Mouse (Mus musculus) thymus, postnatal 10 days (tissue): ENCODE results near the gene Magi2.
"Not testable (repeated sequence)": the region's sequence is repeated elsewhere in the genome, so short reads cannot be mapped to it uniquely, and the experiment has no call there.

Source experiments
- DNase-seq, 2 experiments: peaks; one replicate each; pipeline ENCODE4 v3.0.0; 2021; ENCODE audit warnings: low spot score in 2 of 2

Magi2 gene

GRCm38 (mm10) chr5:20242496-20242895 is 1015.7 kb downstream of the Magi2 start:
- no peak for DNase-seq

- no peak for DNase-seq
These were observed 1022.5 kb downstream of the Magi2 start for GRCm38 (mm10) chr5:20249382-20249781.

DNA sequence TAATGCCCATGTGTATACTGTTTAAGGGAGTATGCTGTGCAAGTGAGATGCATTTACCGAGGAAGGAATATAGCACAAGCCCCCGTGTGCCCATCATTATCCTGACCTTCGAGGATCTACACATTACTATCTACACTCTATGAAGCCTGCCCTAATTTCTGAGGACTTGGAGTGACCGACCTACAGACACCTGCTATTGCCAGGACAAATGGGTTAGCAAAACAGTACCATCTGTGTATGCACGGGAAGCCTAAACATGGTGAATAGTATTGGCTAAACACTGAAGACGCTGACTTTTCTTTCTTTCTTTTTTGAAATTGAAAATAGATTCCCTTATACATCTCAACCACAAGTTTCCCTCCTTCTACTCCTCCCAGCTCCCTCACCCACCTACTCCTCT is 1024.7 kb downstream of the Magi2 start:
- no peak for DNase-seq

DNA sequence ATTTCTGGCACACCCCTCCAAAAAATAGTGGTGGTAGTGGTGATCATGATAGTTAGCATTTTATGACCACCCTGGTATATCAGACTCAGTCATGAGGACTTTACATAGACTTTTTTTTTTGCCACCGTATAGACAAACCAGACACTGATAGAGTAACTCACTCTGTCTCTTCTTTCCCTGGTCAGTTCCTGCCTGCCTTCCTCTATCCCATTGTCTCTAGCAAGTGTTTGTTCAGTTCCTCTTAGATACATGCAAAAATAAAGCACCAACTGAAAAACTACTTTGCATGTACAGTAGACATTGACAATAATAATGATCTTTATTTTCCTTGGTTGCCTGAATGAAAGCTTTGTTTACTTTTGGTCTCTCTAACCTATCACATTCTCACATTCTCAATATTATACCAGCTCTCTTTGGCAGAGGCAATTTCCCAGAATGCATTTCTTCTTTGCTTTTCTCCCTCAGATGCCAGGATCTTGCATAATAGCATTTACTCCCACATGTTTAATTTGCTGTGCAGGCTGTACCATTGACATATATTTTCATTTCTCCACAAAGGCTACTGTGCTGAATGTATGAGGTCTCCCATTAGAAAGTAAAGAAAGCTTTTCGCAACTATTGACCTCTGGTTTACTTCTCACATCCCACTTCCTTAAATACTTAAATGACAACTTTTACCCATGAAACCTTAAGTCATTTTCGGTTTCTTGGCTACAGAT is 1029.5 kb downstream of the Magi2 start:
- no peak for DNase-seq

GRCm38 (mm10) chr5:20256933-20257332 is 1030.1 kb downstream of the Magi2 start:
- DNase-seq, result no peak

DNA sequence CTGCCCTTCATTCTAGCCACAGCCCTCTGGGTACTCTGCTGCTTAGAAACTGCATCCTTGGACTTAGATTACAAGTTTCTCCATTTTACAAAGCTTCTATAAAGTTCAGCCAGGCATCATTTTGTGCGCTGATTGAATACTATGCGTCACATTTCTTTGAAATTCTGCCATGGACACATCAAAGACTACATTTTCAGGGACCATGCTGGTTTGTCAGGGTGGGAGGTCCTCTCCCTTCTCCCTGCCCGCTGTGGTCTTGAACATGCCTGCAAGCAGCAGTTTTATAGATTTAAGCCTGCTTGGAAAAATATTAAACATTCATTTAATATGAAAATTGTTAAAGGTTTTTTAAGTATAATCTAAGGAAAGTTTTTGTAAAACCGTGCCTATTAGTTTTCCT is 1030.6 kb downstream of the Magi2 start:
- no peak for DNase-seq

- DNase-seq, result no peak
These were observed 1032.9 kb downstream of the Magi2 start for GRCm38 (mm10) chr5:20259719-20260118.

DNA sequence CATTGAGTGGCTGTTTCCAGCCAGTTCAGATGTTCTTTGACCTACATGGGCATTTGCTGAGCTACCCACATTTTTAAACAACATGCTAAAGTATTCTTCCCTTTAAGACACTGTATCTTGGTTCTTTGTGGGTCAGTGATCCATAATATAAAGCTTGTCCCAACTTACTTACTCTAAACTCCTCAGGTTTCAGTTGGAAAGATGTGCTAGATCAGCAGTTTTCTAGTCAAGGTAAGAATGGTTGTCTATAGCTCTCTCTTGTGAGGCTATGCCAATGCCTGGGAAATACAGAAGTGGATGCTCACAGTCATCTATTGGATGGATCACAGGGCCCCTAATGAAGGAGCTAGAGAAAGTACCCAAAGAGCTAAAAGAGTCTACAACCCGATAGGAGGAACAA is 1045.8 kb downstream of the Magi2 start:
- DNase-seq, result not testable (repeated sequence)

- no peak for DNase-seq
These were observed 1048.8 kb downstream of the Magi2 start for GRCm38 (mm10) chr5:20275632-20276031.

- DNase-seq, result no peak
These were observed 1058.4 kb downstream of the Magi2 start for GRCm38 (mm10) chr5:20285080-20285840.

DNA sequence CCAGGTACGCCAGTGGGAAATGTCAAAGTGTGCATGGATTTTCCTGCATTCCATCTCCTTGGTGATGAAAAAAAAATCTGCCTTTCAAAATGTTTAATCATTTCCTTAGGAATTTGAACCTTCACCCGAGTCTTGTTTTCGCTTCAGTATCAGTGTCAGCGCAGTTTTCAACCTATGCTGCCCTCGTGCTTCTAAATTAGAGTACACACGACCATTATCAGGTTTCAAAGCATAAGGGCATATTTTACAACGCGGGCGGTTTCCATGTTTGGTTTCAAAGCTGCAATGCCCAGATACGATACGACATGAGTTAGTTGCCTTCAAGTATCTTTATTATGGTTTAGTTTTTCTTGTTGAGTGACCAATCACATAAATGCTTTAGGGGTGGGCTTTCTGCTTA is 1067.7 kb downstream of the Magi2 start:
- no peak for DNase-seq

DNA sequence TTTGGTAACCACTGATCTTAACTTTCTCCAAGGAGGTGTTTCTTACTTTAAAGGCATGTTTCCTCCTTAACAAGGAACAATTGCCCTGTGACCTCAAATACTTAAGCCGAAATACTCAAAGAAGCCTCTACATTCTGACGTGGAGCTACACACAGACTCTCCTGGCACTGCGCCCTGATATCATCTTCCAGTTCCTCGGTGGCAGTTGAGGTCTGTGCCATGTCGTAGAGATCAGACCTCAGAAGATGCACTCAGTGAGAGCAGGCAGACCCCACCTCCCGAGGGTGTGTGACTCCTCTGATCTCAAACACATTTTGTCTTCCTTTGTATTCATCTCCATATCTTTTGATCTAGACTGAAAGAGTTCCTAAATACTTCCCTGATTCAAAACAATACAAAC is 1073.0 kb downstream of the Magi2 start:
- peak; percentile 13 to 19 for DNase-seq

- no peak for DNase-seq
These were observed 1076.5 kb downstream of the Magi2 start for GRCm38 (mm10) chr5:20303056-20303965.

- DNase-seq, result no peak
These were observed 1094.1 kb downstream of the Magi2 start for GRCm38 (mm10) chr5:20320970-20321369.

DNA sequence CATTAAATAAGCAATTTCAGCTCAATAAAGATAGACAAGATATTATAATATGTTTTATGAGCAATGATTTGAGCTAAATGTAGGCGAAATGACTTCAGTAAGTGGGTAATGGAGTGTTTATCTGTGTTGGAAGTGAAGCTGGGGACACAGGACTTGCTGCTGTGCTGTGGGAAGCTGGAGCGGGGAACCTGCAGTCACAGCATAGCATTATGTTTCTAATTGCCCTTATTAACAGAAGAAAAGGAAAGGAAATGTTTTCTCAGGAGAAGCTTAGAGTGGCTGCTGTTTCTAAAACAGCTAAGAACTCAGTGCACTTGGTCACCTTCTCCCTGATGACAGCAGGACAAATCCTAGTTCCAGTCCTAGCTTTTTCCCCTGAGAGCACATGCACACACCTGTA is 1098.5 kb downstream of the Magi2 start:
- DNase-seq, result no peak

GRCm38 (mm10) chr5:20328901-20329300 is 1102.1 kb downstream of the Magi2 start:
- DNase-seq, result no peak

DNA sequence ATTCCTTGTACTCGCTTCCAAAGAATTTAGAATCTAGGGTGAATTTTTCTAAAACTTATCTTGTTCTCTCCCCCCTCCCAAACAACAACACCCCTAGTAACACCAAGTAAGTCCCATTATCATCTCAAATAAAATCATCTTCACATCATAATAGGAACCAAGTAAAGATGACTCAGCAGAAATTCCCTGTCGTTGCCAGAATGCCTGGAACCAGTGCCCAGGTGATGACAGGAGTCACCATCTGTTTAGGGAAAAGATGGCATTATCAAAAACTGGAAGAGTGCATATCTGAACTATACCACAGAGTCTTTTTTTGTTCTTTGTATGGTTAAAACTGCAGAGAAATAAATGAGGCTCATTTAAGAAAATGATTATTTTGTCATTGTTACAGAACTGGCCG is 1103.2 kb downstream of the Magi2 start:
- DNase-seq, result no peak

GRCm38 (mm10) chr5:20332574-20332973 is 1105.7 kb downstream of the Magi2 start:
- peak; percentile 4 to 20 for DNase-seq

DNA sequence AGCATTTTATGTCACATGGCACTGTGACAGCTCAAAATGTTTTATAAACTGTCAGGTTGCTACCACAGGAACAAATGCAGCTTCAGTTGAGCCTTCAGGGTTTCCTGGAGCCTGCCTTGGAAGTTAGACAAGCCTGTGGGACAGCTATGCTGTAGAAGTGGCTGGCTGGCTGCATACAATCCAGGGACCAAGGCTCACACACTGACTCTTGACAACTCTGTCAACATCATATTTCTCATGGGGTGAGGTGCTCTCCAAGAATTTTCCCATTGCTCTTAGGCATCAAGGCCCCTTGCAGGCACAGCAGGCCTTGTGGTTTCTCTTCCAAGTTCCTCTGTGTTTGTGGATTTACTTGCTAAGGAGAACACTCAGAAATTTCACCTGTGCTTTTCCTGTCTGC is 1107.7 kb downstream of the Magi2 start:
- DNase-seq, result no peak

DNA sequence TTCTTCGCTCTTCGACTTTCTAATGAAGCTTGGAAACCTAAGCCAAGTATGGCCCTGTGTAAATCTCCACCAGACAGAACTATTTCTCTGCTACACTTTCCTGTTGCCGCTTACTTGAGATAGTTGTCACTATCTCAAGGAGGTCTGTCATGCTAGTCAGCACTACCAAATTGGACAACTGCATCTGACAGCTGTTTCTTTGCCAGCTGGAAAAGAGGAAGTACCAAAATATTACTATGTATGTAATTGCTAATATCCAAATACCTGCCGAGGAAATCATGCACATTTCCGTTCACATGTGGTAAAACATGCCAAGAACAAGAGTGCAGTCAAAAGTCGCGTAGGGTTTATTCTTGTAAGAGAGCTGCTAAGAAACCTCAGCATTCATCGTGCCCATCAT is 1126.1 kb downstream of the Magi2 start:
- no peak for DNase-seq

DNA sequence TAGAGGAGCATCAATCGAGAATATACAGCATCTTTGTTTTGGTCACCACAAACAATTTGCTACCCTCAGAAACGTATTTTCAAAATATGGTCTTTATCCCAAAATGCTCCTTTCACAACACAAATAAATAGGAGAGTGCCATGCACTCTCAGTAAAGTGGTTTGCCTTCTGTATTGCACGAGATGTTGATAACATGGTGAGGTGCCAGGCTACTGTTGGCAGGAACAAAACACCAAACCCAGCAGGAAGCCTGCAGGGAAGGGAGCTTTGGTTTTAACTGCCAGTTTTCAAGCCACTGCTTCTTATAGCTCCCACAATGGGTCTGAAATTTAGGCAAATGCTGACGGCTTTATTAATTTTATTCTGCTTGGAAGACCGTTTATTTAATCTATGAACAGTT is 1131.6 kb downstream of the Magi2 start:
- no peak for DNase-seq

- DNase-seq, result no peak
These were observed 1132.2 kb downstream of the Magi2 start for GRCm38 (mm10) chr5:20359021-20359420.
